Mouse (Mus musculus) lung, postnatal 14 days (tissue): ENCODE results near the gene Bbs5.
"Not testable (repeated sequence)": the region's sequence is repeated elsewhere in the genome, so short reads cannot be mapped to it uniquely, and the experiment has no call there.

Source experiments
- DNase-seq: peaks from one replicate; pipeline ENCODE4 v3.0.0; 2021

The Bbs5 gene

GRCm38 (mm10) chr2:69673723-69674122 is 26.8 kb downstream of the Bbs5 start:
- no peak for DNase-seq

DNA sequence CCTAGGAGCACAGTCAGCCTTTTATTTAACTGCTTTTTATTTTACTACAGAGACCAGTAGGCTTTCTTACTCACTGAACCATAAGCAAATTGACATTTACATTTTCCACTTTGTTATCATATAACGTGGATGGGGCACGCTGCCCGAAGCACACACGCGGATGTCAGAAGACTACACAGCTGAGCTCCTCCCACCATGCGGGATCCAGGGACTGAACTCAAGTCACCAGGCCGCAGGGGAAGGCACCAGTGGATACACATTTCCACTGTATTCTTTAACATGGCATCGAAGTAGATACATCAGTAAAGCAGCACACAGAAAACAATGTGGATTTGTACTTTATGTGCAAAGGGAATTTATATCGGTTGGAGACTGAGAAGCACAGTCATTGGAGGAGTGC is 28.3 kb downstream of the Bbs5 start:
- DNase-seq: no peak

- DNase-seq: no peak
Measured at GRCm38 (mm10) chr2:69676713-69677112, 29.7 kb downstream of the Bbs5 start.

- not testable (repeated sequence) for DNase-seq
Measured at GRCm38 (mm10) chr2:69677215-69677614, 30.2 kb downstream of the Bbs5 start.

DNA sequence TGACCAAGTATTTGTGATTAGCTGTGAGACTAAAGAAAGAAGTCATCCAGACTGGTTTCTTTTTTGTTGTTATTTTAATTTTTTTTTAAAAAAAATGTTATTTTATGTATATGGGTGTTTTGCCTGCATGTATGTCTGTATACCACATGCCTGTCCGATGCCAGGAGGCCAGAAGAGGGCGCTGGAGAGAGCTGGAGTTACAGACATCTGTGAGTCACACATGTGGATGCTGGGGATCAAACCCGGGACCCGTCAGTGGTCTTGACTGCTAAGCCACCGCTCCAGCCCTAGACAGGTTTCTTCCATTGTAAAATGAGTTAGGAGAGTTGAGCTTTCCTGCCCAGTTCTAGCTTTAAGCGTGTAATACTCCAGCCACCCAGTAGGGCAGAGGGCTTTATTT is 33.0 kb downstream of the Bbs5 start:
- peak; percentile 7 for DNase-seq

DNA sequence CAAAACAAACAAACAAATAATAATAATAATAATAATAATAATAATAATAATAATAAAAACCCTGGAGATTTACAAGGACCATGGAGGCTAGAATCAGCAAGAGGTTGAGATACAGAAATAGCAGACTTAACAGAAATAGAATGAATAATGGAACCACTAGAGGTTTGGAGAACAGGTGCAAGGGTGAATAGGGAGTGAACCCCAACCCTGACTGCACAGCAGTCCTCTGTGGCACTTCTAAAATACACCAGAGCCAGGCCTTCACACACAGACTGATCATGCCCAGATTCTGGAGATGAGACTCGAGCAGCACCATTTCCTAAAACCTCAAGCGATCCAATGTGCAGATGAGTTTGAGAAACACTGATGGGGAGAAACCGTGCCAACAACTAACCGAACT is 35.0 kb downstream of the Bbs5 start:
- no peak for DNase-seq

- DNase-seq: no peak
Measured at GRCm38 (mm10) chr2:69683036-69683805, 36.2 kb downstream of the Bbs5 start.

DNA sequence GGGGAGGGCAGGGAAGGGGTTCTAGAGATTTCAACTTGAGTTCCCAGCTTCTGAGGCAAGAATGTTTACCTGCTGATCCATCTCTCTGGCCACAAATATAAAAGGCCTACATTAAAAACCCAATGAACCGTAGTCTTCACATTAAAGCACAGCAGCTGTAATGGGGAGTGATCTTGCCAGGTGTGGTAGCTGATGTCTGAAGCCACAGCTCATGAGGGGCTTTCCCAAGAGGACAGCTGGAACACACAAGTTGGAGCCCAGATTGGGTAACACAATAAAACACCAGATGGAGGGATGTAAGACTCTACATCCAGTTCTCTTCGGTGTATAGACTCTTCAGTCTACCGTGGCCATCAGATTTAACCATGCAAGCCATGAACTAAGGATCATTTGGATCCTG is 37.5 kb downstream of the Bbs5 start:
- DNase-seq: no peak

DNA sequence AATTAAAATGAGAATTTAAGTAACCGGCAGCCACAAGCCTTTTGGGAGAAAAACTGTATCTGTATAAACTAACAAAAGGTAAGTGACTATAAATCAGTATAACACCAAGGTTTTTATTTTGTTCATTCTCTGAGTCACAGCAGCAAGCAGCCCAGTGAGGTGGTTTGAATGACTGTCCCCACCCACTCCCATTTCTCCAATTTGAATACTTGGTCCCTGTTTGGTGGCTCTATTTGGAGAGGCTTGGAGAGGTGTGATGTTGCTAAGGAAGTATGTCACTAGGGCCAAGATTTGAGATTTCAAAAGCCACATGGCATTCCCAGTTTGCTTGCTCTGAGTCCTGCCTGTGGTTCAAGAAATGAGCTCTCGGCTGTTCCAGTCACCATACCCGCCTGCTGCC is 43.2 kb downstream of the Bbs5 start:
- no peak for DNase-seq

DNA sequence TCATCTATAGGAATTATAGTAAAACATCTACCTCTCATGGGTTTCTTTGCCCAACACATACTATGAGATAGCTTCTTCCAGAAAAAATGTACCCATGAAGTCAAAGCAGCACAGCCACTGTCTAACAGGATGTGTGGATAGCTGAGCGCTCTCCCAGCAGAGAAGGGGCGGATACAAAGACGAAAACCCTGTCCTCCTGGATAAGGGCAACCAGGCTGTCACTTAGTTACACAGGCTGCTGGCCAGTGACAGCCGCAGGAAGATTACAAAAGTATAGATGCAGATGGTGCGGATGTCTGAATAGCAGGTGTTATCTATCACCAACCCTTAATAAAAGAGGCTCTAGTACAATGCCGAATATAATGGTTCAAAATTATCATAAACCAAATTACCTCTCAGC is 43.9 kb downstream of the Bbs5 start:
- no peak for DNase-seq

DNA sequence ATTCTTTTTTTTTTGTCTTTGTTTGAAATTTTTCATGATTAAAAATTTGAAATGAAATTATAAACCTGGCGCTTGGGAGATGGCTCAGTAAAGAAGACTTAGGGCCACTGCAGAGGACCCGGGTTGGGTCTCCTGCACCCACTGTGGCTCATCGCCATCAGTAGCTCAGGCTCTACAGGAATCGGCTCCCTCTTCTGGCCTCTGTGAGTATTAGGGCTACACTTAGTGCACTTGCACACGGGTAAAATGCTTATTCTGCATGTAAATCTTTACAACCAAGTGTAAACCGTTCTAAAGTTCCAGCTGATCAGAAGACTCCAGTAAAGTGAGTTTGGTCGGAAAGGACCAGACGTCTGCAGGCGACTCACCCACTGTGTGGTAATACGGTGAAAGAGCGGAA is 46.5 kb downstream of the Bbs5 start:
- no peak for DNase-seq

GRCm38 (mm10) chr2:69700446-69700845 is 53.5 kb downstream of the Bbs5 start:
- DNase-seq: no peak

DNA sequence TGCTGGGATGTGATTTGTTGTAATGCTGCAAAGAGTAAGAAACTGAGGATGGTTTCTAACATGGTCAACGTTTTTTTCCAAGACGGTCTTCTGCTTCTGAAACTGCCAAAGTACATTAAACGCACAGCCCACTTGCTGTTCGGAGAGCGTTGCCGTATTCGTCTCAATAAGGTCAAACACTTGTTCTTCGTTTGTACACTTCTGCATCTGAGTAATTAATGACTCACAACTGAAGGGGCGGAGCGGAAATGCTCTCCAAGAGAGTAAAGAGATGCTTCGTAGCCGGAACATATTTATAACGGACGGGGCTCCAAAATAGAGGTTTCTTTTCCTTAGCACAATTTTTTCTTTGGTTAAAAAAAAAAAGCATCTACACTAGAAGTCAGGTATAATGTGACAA is 65.2 kb downstream of the Bbs5 start:
- no peak for DNase-seq

DNA sequence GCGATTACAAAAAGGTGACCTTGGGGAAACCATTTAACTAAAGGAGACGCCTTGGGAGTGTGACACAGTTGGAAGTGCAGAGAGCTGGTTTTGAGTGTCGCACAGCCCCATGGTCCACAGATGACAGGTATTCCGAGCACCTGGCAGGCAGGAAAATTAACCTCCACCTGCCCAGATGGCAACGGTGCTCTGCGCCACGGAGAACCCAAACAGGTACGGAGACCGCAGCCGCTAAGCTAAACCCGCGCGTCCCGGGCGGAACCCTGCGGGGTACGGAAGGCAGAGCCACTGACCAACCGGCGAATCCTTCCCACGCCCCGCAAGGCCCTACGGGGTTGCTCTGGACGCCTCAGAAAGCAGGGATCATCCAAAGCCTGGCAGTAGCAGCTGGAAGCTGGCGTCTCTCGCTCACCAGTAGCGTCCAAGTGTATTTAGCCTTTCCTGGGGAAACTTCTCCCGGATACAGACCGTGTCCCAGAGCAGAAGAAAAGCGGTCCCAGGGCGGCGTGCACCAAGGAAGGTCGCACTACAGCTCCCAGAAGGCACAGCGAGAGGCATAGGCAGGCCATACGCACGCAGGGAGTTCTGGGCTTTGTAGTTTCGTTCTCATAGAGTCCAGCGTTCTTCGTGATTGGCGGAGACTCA is 66.1 kb downstream of the Bbs5 start, which contains the start of gene Fastkd1:
Fastkd1 (minus strand) TSS at position 536 of the 645 bp plus-strand sequence.
- DNase-seq: peak; percentile 83

- DNase-seq: no peak
Measured at GRCm38 (mm10) chr2:69713626-69714014, 66.6 kb downstream of the Bbs5 start.

- no peak for DNase-seq
Measured at GRCm38 (mm10) chr2:69714126-69714525, 67.2 kb downstream of the Bbs5 start.

- DNase-seq: no peak
Measured at GRCm38 (mm10) chr2:69716483-69716882, 69.5 kb downstream of the Bbs5 start.
